Mouse (Mus musculus) kidney, embryonic 15.5 days (tissue): ENCODE measurements around the gene AL607142.1. TPM values are rescaled to one million over a fixed set of nuclear protein-coding genes. Genes with fewer than 3 reads are reported as not detected.

Experiments used
- ATAC-seq: fragments of 200-750 bp; cut with Nextera tagmentation; replicated peaks from 2 replicates; pipeline ENCODE4 v1.8.0; 2017; ENCODE audit warnings: moderate TSS enrichment; ENCODE audit not compliant: low FRiP score
- H3K27ac ChIP-seq: fragments of 300-500 bp; sonication (generic); 2 replicates; pipeline ENCODE4 v1.5.1; 2015; ENCODE audit warnings: mild to moderate bottlenecking, inconsistent platforms
- H3K27me3 ChIP-seq: fragments of 300-500 bp; sonication (generic); 2 replicates; pipeline ENCODE4 v1.6.1; 2015; ENCODE audit warnings: inconsistent platforms
- H3K36me3 ChIP-seq: fragments of 300-500 bp; sonication (generic); 2 replicates; pipeline ENCODE4 v1.6.1; 2015; ENCODE audit warnings: inconsistent platforms
- H3K4me1 ChIP-seq: fragments of 300-500 bp; sonication (generic); 2 replicates; pipeline ENCODE4 v1.6.1; 2015; ENCODE audit warnings: inconsistent platforms
- H3K4me2 ChIP-seq: fragments of 300-500 bp; sonication (generic); 2 replicates; pipeline ENCODE4 v1.6.1; 2015; ENCODE audit warnings: moderate library complexity, mild to moderate bottlenecking, inconsistent platforms
- H3K4me3 ChIP-seq: fragments of 300-500 bp; sonication (generic); replicated peaks from 2 replicates; pipeline ENCODE4 v1.5.1; 2015; ENCODE audit warnings: mild to moderate bottlenecking, inconsistent platforms
- H3K9ac ChIP-seq: fragments of 300-500 bp; sonication (generic); 2 replicates; pipeline ENCODE4 v1.6.1; 2015; ENCODE audit warnings: mild to moderate bottlenecking, inconsistent platforms
- H3K9me3 ChIP-seq: fragments of 300-500 bp; sonication (generic); replicated peaks from 2 replicates; pipeline ENCODE4 v1.6.1; 2016; ENCODE audit warnings: inconsistent platforms
- WGBS: fragments of 180-500 bp; shearing (Covaris S2); methylation state at CpG from one replicate; pipeline ENCODE4 v1.1.7; 2015; ENCODE audit warnings: mixed read lengths; 5-methylcytosine and 5-hydroxymethylcytosine counted together
- polyA plus RNA-seq: library from polyadenylated mRNA; unstranded; fragments of >200 nt; fragmentation: Nextera tagmentation; extraction: Ambion mirVana; gene quantifications from 2 replicates; pipeline ENCODE4 v1.2.1, GENCODE M21; 2015

AL607142.1 gene
- polyA plus RNA-seq, 1 experiment from 2014 or later: not detected

DNA sequence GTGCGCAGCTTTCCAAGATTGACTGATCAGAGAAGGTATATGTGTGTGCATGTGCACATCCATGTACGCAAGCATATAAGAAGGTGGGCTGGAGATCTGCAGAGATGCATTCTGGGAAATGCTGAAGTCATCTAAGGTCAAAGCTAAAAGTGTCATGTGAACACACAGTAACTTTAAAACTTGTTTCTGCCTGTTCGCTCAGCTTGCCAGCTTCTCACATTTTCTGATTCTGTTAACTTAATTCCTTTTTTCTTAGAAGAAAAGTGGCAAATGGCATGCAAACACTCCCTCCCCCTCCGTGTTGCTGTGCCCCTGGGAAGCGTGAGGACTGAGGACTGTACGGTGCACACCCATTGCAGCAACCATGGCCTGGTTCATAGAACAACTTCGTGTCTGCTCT lies 22.3 kb upstream of the AL607142.1 start:
- Histone ChIP-seq H3K9me3 (no peaks in the 10 kb centered on the region), H3K36me3 (no peaks in the 10 kb centered on the region), H3K9ac (no peak overlapping the region), H3K4me3 (no peak overlapping the region), H3K4me1 (no peaks in the 10 kb centered on the region), H3K4me2 (no peak overlapping the region), H3K27me3 (no peaks in the 10 kb centered on the region), H3K27ac (no peak overlapping the region)
- ATAC-seq: no peak
- 80% methylated on average over 7 of the region's 7 CpGs for WGBS

DNA sequence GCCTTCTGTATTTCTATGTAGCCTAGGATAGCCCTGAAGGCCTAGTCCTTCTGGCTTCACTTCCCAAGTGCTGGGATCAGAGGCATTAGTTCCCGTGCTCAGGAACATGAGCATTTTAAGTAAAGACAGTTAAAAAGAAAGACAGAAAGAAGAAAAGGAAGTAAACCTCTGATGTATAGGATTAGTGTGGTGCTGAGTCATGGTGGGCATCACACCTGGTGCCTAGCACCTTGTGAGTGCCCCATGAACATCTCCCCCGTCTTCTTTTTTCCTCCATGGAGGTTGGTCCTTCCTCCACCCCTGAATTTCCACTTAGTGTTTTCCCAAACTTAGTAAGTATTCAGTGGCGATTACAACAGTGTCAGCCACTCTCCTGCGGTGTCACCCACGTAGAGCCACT lies 20.2 kb upstream of the AL607142.1 start:
- Histone ChIP-seq H3K27me3 (no peaks in the 10 kb centered on the region), H3K4me3 (no peak overlapping the region), H3K36me3 (no peaks in the 10 kb centered on the region), H3K27ac (no peak overlapping the region), H3K9me3 (no peaks in the 10 kb centered on the region), H3K4me2 (no peak overlapping the region), H3K4me1 (no peaks in the 10 kb centered on the region), H3K9ac (no peak overlapping the region)
- no peak for ATAC-seq
- WGBS: 85% methylated on average over 5 of the region's 5 CpGs

DNA sequence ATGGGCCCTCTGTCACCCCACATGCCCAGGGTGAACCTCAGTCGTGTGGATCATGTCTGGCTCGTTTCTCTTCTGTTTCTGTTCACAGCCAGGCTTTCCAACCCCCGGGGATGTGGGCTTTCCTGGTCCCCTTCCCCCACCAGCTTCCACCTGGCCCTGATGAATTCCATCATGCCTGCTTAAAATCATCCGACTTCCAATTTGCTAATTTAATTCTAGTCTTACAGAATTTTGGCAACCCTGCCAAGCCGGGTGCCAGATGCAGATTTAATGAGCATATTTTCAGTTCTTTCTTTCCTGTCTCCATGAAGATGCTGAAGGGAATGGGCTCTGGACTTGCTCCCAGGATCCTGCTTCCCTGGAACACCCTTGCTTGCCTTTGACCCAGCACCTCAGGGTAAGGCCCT lies 19.7 kb upstream of the AL607142.1 start:
- H3K9me3 ChIP-seq: no peaks in the 10 kb centered on the region
- 57% methylated on average over 5 of the region's 5 CpGs for WGBS
- H3K4me3 ChIP-seq: no peak overlapping the region
- H3K4me1 ChIP-seq: no peaks in the 10 kb centered on the region
- H3K36me3 ChIP-seq: no peaks in the 10 kb centered on the region
- no peak overlapping the region for H3K9ac ChIP-seq
- ATAC-seq: no peak
- H3K27me3 ChIP-seq: no peaks in the 10 kb centered on the region
- no peak overlapping the region for H3K27ac ChIP-seq
- H3K4me2 ChIP-seq: no peak overlapping the region

DNA sequence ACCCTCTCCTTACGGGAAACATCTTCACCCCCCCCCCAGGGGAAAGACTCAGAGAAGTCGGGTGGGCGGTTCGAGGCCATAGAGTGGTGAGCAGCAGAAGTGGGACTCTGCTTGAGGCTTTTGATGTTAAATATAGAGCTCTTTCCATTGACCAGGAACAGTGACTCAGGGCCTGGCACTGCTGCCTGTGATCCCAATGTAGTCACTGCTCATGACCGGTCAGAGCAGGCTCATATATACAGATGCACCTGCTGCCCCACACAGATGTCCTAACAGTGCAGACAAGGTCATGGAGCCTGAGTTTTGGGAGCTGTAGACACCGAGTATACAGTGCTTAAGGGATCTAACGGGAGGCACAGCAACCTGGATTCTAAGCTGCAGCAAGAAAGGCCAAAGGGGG lies 18.9 kb upstream of the AL607142.1 start:
- no peak for ATAC-seq
- 87% methylated on average over 7 of the region's 7 CpGs for WGBS
- Histone ChIP-seq H3K4me2 (no peak overlapping the region), H3K9ac (no peak overlapping the region), H3K9me3 (no peaks in the 10 kb centered on the region), H3K4me1 (no peaks in the 10 kb centered on the region), H3K4me3 (no peak overlapping the region), H3K27me3 (no peaks in the 10 kb centered on the region), H3K36me3 (no peaks in the 10 kb centered on the region), H3K27ac (no peak overlapping the region)

GRCm38 (mm10) chr4:120047060-120047459 lies 17.7 kb upstream of the AL607142.1 start:
- Histone ChIP-seq H3K4me3 (no peak overlapping the region), H3K36me3 (no peaks in the 10 kb centered on the region), H3K27ac (no peak overlapping the region), H3K27me3 (no peaks in the 10 kb centered on the region), H3K4me1 (no peaks in the 10 kb centered on the region), H3K4me2 (no peak overlapping the region), H3K9ac (no peak overlapping the region), H3K9me3 (no peaks in the 10 kb centered on the region)
- ATAC-seq: no peak
- 29% methylated on average over 4 of the region's 4 CpGs for WGBS

GRCm38 (mm10) chr4:120048274-120048673 lies 16.5 kb upstream of the AL607142.1 start:
- Histone ChIP-seq H3K9me3 (no peaks in the 10 kb centered on the region), H3K4me1 (no peaks in the 10 kb centered on the region), H3K4me2 (no peak overlapping the region), H3K9ac (no peak overlapping the region), H3K27me3 (no peaks in the 10 kb centered on the region), H3K4me3 (no peak overlapping the region), H3K27ac (no peak overlapping the region), H3K36me3 (no peaks in the 10 kb centered on the region)
- WGBS: 81% methylated on average over 4 of the region's 4 CpGs
- no peak for ATAC-seq

- H3K9ac ChIP-seq: no peak overlapping the region
- H3K4me3 ChIP-seq: no peak overlapping the region
- WGBS: 90% methylated on average over 3 of the region's 3 CpGs
- H3K4me1 ChIP-seq: no peaks in the 10 kb centered on the region
- H3K36me3 ChIP-seq: no peaks in the 10 kb centered on the region
- H3K27ac ChIP-seq: no peak overlapping the region
- no peaks in the 10 kb centered on the region for H3K27me3 ChIP-seq
- H3K9me3 ChIP-seq: no peaks in the 10 kb centered on the region
- no peak for ATAC-seq
- no peak overlapping the region for H3K4me2 ChIP-seq
These were observed 14.9 kb upstream of the AL607142.1 start for GRCm38 (mm10) chr4:120049857-120050256.

- Histone ChIP-seq H3K27ac (no peak overlapping the region), H3K4me1 (no peaks in the 10 kb centered on the region), H3K36me3 (no peaks in the 10 kb centered on the region), H3K9me3 (no peaks in the 10 kb centered on the region), H3K27me3 (no peaks in the 10 kb centered on the region), H3K4me2 (no peak overlapping the region), H3K4me3 (no peak overlapping the region), H3K9ac (no peak overlapping the region)
- ATAC-seq: no peak
These were observed 12.3 kb upstream of the AL607142.1 start for GRCm38 (mm10) chr4:120052481-120052880.

DNA sequence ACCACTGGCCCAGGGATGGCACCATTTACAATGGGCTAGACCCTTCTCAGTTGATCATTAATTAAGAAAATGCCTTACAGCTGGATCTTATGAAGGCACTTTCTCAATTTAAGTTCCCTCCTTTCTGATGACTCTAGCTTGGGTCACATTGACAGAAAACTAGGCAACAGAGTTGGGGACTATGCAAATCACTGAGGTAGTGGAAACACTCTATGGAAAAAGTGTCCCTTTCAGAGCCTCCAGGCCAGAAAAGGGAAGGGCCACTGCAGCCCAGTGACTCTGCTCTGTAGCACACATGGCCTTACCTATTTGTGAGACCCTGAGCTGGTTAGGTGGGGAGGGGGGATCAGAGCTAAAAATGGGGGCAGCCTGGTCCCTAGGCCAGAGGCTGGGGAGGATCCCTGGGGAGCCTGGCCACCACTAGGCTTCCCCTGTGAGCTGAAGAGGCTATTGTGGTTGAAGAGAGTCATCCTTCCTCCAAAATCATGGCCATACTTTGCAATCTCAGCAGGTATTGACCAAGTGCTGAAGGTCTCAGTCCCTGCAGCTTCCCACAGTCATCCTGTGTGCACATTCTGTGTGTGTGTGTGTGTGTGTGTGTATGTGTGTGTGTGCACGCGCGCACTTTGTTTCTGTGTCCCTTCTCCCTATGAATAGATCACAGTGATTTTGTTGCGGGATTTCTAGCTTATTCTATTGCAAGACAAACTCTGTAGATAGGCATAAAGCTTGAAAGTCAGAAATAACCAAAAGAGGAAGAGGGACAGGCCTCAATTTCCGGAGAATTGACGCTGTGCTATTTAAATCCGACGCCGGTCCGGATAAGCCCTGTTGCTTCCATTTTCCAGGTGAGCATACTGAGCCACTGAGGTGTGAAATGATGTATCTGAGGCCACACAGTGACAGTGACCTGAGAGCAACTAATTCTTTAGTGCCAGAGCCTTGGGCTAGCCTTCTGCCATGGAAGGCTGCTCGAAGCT lies 11.5 kb upstream of the AL607142.1 start:
- Histone ChIP-seq H3K9me3 (no peaks in the 10 kb centered on the region), H3K4me1 (no peaks in the 10 kb centered on the region), H3K9ac (no peak overlapping the region), H3K4me2 (no peak overlapping the region), H3K36me3 (no peaks in the 10 kb centered on the region), H3K4me3 (no peak overlapping the region), H3K27me3 (no peaks in the 10 kb centered on the region), H3K27ac (no peak overlapping the region)
- WGBS: 87% methylated on average over 11 of the region's 11 CpGs
- ATAC-seq: no peak

DNA sequence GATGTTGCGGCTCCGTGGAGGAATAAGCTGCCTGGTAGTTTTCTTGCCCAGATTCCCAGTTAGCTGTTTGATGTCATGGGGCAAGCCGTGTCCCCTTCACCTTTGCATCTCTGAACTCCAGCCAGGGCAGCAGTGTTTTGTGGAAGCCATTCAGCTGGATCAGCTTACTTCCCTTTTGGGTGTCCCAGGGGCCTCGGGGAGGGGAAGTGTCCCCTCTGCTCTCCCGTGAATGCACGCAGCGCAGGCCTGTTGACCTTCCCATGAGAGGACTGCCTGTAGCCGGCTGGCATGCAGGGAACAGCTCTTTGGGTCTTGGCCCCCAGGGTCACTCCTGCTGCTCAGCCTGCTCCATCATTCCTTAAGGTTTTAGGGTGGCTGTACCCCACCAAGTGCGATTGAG lies 10.7 kb upstream of the AL607142.1 start:
- Histone ChIP-seq H3K27me3 (no peaks in the 10 kb centered on the region), H3K9me3 (no peaks in the 10 kb centered on the region), H3K4me1 (no peaks in the 10 kb centered on the region), H3K4me3 (no peak overlapping the region), H3K36me3 (no peaks in the 10 kb centered on the region), H3K4me2 (no peak overlapping the region), H3K9ac (no peak overlapping the region), H3K27ac (no peak overlapping the region)
- no peak for ATAC-seq
- WGBS: 43% methylated on average over 9 of the region's 9 CpGs

DNA sequence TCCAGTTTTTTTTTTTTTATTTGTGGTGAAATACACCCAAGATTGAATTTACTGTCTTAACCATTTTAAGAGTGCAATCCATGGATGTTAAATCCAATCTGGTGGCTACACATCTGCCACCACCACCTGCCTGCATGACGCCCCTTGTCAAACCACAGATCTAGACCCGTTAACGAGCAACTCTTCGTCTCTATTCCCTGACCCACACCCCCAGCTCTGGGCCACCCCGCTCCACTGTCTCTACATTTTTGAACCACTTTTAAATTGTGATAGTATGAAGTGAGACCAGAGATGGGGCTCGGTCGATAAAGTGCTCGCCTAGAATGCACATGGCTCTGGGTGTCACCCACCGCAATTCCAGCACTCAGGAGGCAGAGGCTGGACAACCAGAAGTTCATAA lies 8.3 kb upstream of the AL607142.1 start:
- WGBS: 93% methylated on average over 9 of the region's 9 CpGs

DNA sequence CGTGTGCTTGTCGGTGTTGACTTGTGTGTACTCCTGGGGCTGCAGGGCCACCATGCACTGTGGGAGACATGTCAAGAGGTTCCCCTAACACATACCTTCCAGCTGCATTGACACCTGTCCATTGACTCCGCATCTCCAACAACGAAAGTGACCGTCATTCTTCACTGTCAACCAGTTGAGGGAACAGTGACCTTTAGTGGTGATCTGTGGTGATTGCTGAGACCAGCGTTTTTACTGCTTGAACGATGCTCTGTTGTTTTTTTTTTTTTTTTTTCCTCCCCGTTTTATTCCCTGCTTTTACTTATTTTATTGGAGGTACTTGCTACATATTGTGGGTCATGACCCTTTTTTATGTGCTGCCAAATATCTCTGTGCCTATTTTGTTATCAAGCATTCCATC lies 7.3 kb upstream of the AL607142.1 start:
- 0 out of 2 replicates have a peak, but pooled peaks cover 5% of the 10 kb centered on the region for H3K27me3 ChIP-seq
- H3K4me2 ChIP-seq: no peak overlapping the region
- ATAC-seq: no peak
- H3K36me3 ChIP-seq: no peaks in the 10 kb centered on the region
- H3K9me3 ChIP-seq: no peaks in the 10 kb centered on the region
- H3K27ac ChIP-seq: no peak overlapping the region
- no peak overlapping the region for H3K4me3 ChIP-seq
- 0 out of 2 replicates have a peak, but pooled peaks cover 3% of the 10 kb centered on the region for H3K4me1 ChIP-seq
- no peak overlapping the region for H3K9ac ChIP-seq
- 59% methylated on average over 8 of the region's 8 CpGs for WGBS

More for the DNA sequence above, 8.3 kb upstream of the AL607142.1 start:
- no peaks in the 10 kb centered on the region for H3K4me1 ChIP-seq
- H3K27me3 ChIP-seq: 0 out of 2 replicates have a peak, but pooled peaks cover 5% of the 10 kb centered on the region
- no peak overlapping the region for H3K4me3 ChIP-seq
- H3K9ac ChIP-seq: no peak overlapping the region
- no peak for ATAC-seq
- H3K9me3 ChIP-seq: no peaks in the 10 kb centered on the region
- H3K36me3 ChIP-seq: no peaks in the 10 kb centered on the region
- no peak overlapping the region for H3K27ac ChIP-seq
- H3K4me2 ChIP-seq: no peak overlapping the region
